In genomic region chr9:22388401-22388980, GRCm38 (mm10) we compare ENCODE assay signal across 8 mouse cellular contexts. TPM values are rescaled to one million over a fixed set of nuclear protein-coding genes. Genes with fewer than 3 reads are reported as not detected.
A peak's percentile ranks its signal among the peaks of the same experiment; 100 is the strongest.
DNase-seq lines count a peak whose midpoint lies in the region; ATAC-seq and TF ChIP-seq lines count a peak whose summit lies in the region.

No protein-coding gene starts in this region.

- H3K4me3 ChIP-seq in CH12.LX (replicated peaks in 1 of 3; ENCODE audit: low read depth in 2 of 3, low read length in 2 of 3, poor library complexity in 1 of 3) = peak overlapping the region; percentile 83 to 95 (median 94)
- peak overlapping the region; percentile 67 for H3K4me3 ChIP-seq in cortical plate, adult 2 months (ENCODE audit: insufficient read depth, low read length)
- peak overlapping the region; percentile 86 to 98 for H3K4me3 ChIP-seq in liver, embryonic 14.5 days (ENCODE audit: insufficient read depth in 1 of 2, low read depth in 2 of 2, low read length in 2 of 2)

- TF ChIP-seq POLR2A in CH12.LX (IDR thresholded peaks at IDR 0.05; ENCODE audit: low read depth, low read length) = no peak
- TF ChIP-seq POLR2A in cortical plate, adult 2 months (IDR thresholded peaks at IDR 0.05; ENCODE audit: extremely low read depth, insufficient read depth, low read length) = no peak

- ATAC-seq in liver, embryonic 14.5 days (ENCODE audit: insufficient read depth) = peak; percentile 75

- H3K4me2 ChIP-seq in CH12.LX (ENCODE audit: insufficient read depth, low read depth, poor library complexity, severe bottlenecking) = peak overlapping the region; percentile 90
- H3K4me2 ChIP-seq in liver, embryonic 14.5 days (ENCODE audit: low read depth) = peak overlapping the region; percentile 88

- TF ChIP-seq EP300 in CH12.LX (IDR thresholded peaks at IDR 0.05; ENCODE audit: low read length) = no peak
- no peak for TF ChIP-seq EP300 in liver, embryonic 14.5 days (IDR thresholded peaks at IDR 0.05; ENCODE audit: low read depth)

- peak overlapping the region; percentile 90 for H3K27ac ChIP-seq in CH12.LX (ENCODE audit: insufficient read depth, low read depth)
- H3K27ac ChIP-seq in cortical plate, adult 2 months (ENCODE audit: insufficient read depth, low read length) = no peak overlapping the region
- peak overlapping the region; percentile 94 for H3K27ac ChIP-seq in liver, embryonic 14.5 days

- H3K9ac ChIP-seq in CH12.LX (ENCODE audit: insufficient read depth, low read depth) = peak overlapping the region; percentile 84
- peak overlapping the region; percentile 99 for H3K9ac ChIP-seq in liver, embryonic 14.5 days (replicated peaks)

- DNase-seq in gastrocnemius, postnatal 25 days = peak; percentile 7
- DNase-seq in gastrocnemius, postnatal 14 days = no peak
- peak; percentile 38 for DNase-seq in CH12.LX (ENCODE audit: extremely low read depth)
- peak; percentile 15 to 22 for DNase-seq in heart, postnatal 14 days
- peak; percentile 70 to 77 (median 73) for DNase-seq in liver, embryonic 14.5 days (ENCODE audit: low read depth in 3 of 3, low spot score in 3 of 3)
- DNase-seq in spleen, postnatal 10 days (ENCODE audit: low spot score in 2 of 2) = peak; percentile 70 to 77
- no peak for DNase-seq in layer of hippocampus, postnatal 14 days (ENCODE audit: low spot score in 2 of 2)

- intact Hi-C loops in gastrocnemius, postnatal 14 days (cut with DNase I; ENCODE audit: low total_unique reads) = no loop called here
- intact Hi-C loops in heart, postnatal 14 days (cut with DNase I) = loop anchor here (5.0 kb wide), 1 partner anchor 161 kb away; the partner anchor contains the start of gene Zfp809

- dilution Hi-C loops in CH12.LX (cut with MboI; ENCODE audit: extremely low pct_ligation_motif_present, extremely low pct_unique_long_range_greater_than_20kb, low sequenced_read_pairs) = no loop called here

- peaks cover 0 to 23% of the 10 kb centered on the region in 2 experiments; a peak in 2 of 4 replicates for H3K4me1 ChIP-seq in CH12.LX (ENCODE audit: control insufficient read depth in 1 of 2, insufficient read depth in 2 of 2)
- no peaks in the 10 kb centered on the region for H3K4me1 ChIP-seq in cortical plate, adult 2 months (ENCODE audit: control insufficient read depth, insufficient read depth, low read length)
- H3K4me1 ChIP-seq in liver, embryonic 14.5 days (replicated peaks; ENCODE audit: control insufficient read depth in 2 of 2, insufficient read depth in 2 of 2, low read length in 1 of 2) = peaks cover 24 to 26% of the 10 kb centered on the region in 2 experiments

- in situ Hi-C loops in CH12.LX (cut with MboI; ENCODE audit: low pct_ligation_motif_present, low pct_unique_long_range_greater_than_20kb, low sequenced_read_pairs) = no loop called here

- peaks cover 42% of the 10 kb centered on the region for H3K79me2 ChIP-seq in CH12.LX (replicated peaks; ENCODE audit: control insufficient read depth, extremely low read depth, insufficient read depth, poor library complexity, severe bottlenecking)

- H3K36me3 ChIP-seq in CH12.LX (replicated peaks in 1 of 2; ENCODE audit: control insufficient read depth in 1 of 2, insufficient read depth in 1 of 2, low read length in 1 of 2) = peaks cover 0 to 3% of the 10 kb centered on the region in 2 experiments
- peaks cover 12% of the 10 kb centered on the region for H3K36me3 ChIP-seq in liver, embryonic 14.5 days (replicated peaks; ENCODE audit: control insufficient read depth, insufficient read depth, low read depth)

- H3K9me3 ChIP-seq in CH12.LX (replicated peaks; ENCODE audit: low read length) = no peaks in the 10 kb centered on the region
- H3K9me3 ChIP-seq in liver, embryonic 14.5 days (ENCODE audit: control insufficient read depth, low read length) = no peaks in the 10 kb centered on the region

- WGBS in liver, embryonic 14.5 days (ENCODE audit: insufficient replicate concordance) = under 1% methylated on average over 41 of the region's 41 CpGs

- no peak for TF ChIP-seq RAD21 in CH12.LX (IDR thresholded peaks at IDR 0.05; ENCODE audit: low read depth, low read length)

- TF ChIP-seq CTCF in CH12.LX (conservative IDR thresholded peaks at IDR 0.05 in 1 of 2, IDR thresholded peaks at IDR 0.05 in 1 of 2; ENCODE audit: low read depth in 2 of 2, low read length in 2 of 2) = no peak
- no peak for TF ChIP-seq CTCF in cortical plate, adult 2 months (IDR thresholded peaks at IDR 0.05; ENCODE audit: extremely low read depth, insufficient read depth, low read length)
- no peak for TF ChIP-seq CTCF in liver, embryonic 14.5 days (IDR thresholded peaks at IDR 0.05; ENCODE audit: low read depth)

- H3K27me3 ChIP-seq in CH12.LX (replicated peaks) = no peaks in the 10 kb centered on the region
- H3K27me3 ChIP-seq in liver, embryonic 14.5 days (ENCODE audit: control insufficient read depth, insufficient read depth, low read length) = no peaks in the 10 kb centered on the region

TF ChIP-seq in CH12.LX, 34 proteins besides CTCF, POLR2A, EP300 and RAD21:
- TF ChIP-seq HCFC1 (IDR thresholded peaks at IDR 0.05; ENCODE audit: low read depth, low read length) = 0 out of 2 replicates have a peak, but pooled peaks have one; percentile 6
- no peak for TF ChIP-seq TCF12 (IDR thresholded peaks at IDR 0.05; ENCODE audit: low read depth, low read length)
- no peak; the same call in 1 of the 2 replicates for TF ChIP-seq MAX (IDR thresholded peaks at IDR 0.05; ENCODE audit: low read length)
- 0 out of 2 replicates have a peak, but pooled peaks have one; percentile 6 for TF ChIP-seq ELF1 (IDR thresholded peaks at IDR 0.05; ENCODE audit: low read depth, low read length)
- TF ChIP-seq UBTF (IDR thresholded peaks at IDR 0.05; ENCODE audit: low read depth, low read length) = no peak
- no peak; the same call in 1 of the 2 replicates for TF ChIP-seq MAZ (IDR thresholded peaks at IDR 0.05; ENCODE audit: low read depth, low read length)
- TF ChIP-seq MYC (IDR thresholded peaks at IDR 0.05; ENCODE audit: low read depth, low read length) = peak; percentile 12; the same call in 1 of the 2 replicates
- TF ChIP-seq IRF4 (IDR thresholded peaks at IDR 0.05; ENCODE audit: low read depth, low read length) = no peak
- no peak for TF ChIP-seq TBP (conservative IDR thresholded peaks at IDR 0.05; ENCODE audit: low read depth, low read length)
- TF ChIP-seq RCOR1 (conservative IDR thresholded peaks at IDR 0.05; ENCODE audit: low read depth, low read length) = no peak
- no peak for TF ChIP-seq ZNF384 (IDR thresholded peaks at IDR 0.05; ENCODE audit: low read depth, low read length)
- no peak for TF ChIP-seq E2F4 (IDR thresholded peaks at IDR 0.05; ENCODE audit: insufficient replicate concordance, low read depth, low read length)
- no peak for TF ChIP-seq USF2 (conservative IDR thresholded peaks at IDR 0.05; ENCODE audit: low read depth, low read length)
- no peak for TF ChIP-seq MEF2A (IDR thresholded peaks at IDR 0.05; ENCODE audit: borderline replicate concordance, low read depth, low read length)
- TF ChIP-seq PAX5 (IDR thresholded peaks at IDR 0.05; ENCODE audit: low read length) = no peak
- TF ChIP-seq MXI1 (IDR thresholded peaks at IDR 0.05; ENCODE audit: low read depth, low read length) = peak; percentile 43; the same call in 1 of the 2 replicates

RNA-seq across cellular contexts. Expression of gene Anln, which starts 0.5 kb away (rescaled TPM):
- 1 to 10 TPM; 1.2 to 1.4 TPM for total RNA-seq in gastrocnemius, postnatal 25 days (2021)
- total RNA-seq in gastrocnemius, postnatal 14 days (2021) = 1 to 10 TPM; 4.9 to 5.1 TPM
- total RNA-seq in CH12.LX (2012; rRNA removed) (12.2 and 14.6 TPM in 2 replicates), CH12.LX (2014; rRNA removed) (15.7 and 16.2 TPM in 2 replicates)
- polyA plus RNA-seq in CH12.LX (2012; ENCODE audit: insufficient read length, low read depth) = 12.3 and 14.9 TPM in 2 replicates
- polyA plus RNA-seq in cortical plate, adult 2 months (2012; rRNA removed) = 10.5 and 14.0 TPM in 2 replicates
- total RNA-seq in heart, postnatal 14 days (2021) = 1 to 10 TPM; 6.0 to 9.2 TPM
- polyA plus RNA-seq in liver, embryonic 14.5 days (2012; rRNA removed) = 13.8 and 20.1 TPM in 2 replicates
- 27.0 and 31.2 TPM in 2 replicates for polyA plus RNA-seq in liver, embryonic 14.5 days (2014; fragmentation: Nextera tagmentation; extraction: Ambion mirVana)
- total RNA-seq in layer of hippocampus, postnatal 14 days (2021) = 10 to 100 TPM; 15.5 to 16.2 TPM

RNA-seq across cellular contexts. Expression of gene 9530077C05Rik, which starts 22.8 kb away (rescaled TPM):
- total RNA-seq in gastrocnemius, postnatal 25 days (2021) = under 1 TPM; 0.20 to 0.86 TPM
- total RNA-seq in gastrocnemius, postnatal 14 days (2021) = under 1 TPM; 0.33 to 0.39 TPM
- total RNA-seq in CH12.LX (2012; rRNA removed) = 0.46 and 0.93 TPM in 2 replicates
- 0.71 and 0.78 TPM in 2 replicates for total RNA-seq in CH12.LX (2014; rRNA removed)
- 0.27 and 1.4 TPM in 2 replicates for polyA plus RNA-seq in CH12.LX (2012; ENCODE audit: insufficient read length, low read depth)
- 7.3 and 8.1 TPM in 2 replicates for polyA plus RNA-seq in cortical plate, adult 2 months (2012; rRNA removed)
- total RNA-seq in heart, postnatal 14 days (2021) = under 1 TPM; 0.39 to 0.55 TPM
- polyA plus RNA-seq in liver, embryonic 14.5 days (2012; rRNA removed) = 0.89 and 1.1 TPM in 2 replicates
- polyA plus RNA-seq in liver, embryonic 14.5 days (2014; fragmentation: Nextera tagmentation; extraction: Ambion mirVana) = 1.5 and 1.8 TPM in 2 replicates
- total RNA-seq in layer of hippocampus, postnatal 14 days (2021) = 1 to 10 TPM; 7.1 to 7.2 TPM

Comparison
In these comparisons a context has a peak if more than half of its experiments do, and no peak if none do; other contexts are left out.
1. DNase-seq: peak in gastrocnemius, postnatal 25 days (single experiment), CH12.LX (single experiment), heart, postnatal 14 days (2 of 2), liver, embryonic 14.5 days (3 of 3) and spleen, postnatal 10 days (2 of 2); none in gastrocnemius, postnatal 14 days (single experiment) and layer of hippocampus, postnatal 14 days (0 of 2).
2. RNA of gene 9530077C05Rik, which starts 22.8 kb away (total RNA-seq): 7.1 to 7.2 TPM in layer of hippocampus, postnatal 14 days; 0.46 to 0.93 TPM in CH12.LX, 0.20 to 0.86 TPM in gastrocnemius, postnatal 25 days, 0.39 to 0.55 TPM in heart, postnatal 14 days and 0.33 to 0.39 TPM in gastrocnemius, postnatal 14 days; every median in the first group is over 4 times any median in the second.
3. Peak in every context shown above with its lines, with median percentiles within 50 percentile points of each other: H3K4me3 ChIP-seq.